Mouse (Mus musculus) cerebellum, adult 8-10 months (tissue): ENCODE data around the gene Col4a2.

ENCODE experiments used
- DNase-seq: peaks from one replicate; pipeline ENCODE4 v3.0.0; 2022

The Col4a2 gene

DNA sequence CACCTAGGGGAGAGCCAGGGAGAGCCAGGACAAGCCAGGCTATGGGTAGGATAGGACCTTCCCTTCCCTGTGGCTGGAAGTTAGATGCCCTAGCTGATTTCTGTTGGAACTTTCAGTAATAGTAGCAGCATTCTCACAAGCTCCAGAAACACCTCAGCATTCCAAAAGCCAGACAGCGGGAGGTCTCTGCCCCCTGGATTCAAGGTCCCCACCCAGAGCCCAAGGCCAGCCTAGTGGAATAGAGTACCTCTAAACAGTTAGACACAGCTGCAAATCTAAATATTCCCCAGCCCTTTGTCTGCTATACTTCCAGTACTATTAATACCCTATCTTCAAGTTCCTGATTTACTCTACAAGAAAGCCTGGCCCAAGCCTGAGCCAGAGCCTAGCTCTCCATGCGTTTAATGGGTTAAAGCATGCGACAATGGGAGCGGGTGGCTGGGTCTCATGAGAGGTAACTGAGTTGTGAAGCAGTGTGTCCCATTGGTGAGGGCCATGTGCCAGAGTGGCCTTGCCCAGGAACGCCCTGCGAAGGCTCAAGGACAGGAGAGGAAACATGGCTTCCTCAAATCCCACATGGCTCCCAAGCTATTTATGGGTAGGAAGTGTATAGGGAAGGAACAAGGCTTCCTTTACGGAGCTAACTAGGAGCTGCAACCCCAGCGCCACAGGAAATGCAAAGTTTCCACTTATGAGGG lies 15.3 kb upstream of the Col4a2 start:
- DNase-seq = no peak

- DNase-seq = no peak
These were observed 13.9 kb upstream of the Col4a2 start for GRCm38 (mm10) chr8:11298531-11299316.

GRCm38 (mm10) chr8:11299317-11299602 lies 13.3 kb upstream of the Col4a2 start:
- no peak for DNase-seq

DNA sequence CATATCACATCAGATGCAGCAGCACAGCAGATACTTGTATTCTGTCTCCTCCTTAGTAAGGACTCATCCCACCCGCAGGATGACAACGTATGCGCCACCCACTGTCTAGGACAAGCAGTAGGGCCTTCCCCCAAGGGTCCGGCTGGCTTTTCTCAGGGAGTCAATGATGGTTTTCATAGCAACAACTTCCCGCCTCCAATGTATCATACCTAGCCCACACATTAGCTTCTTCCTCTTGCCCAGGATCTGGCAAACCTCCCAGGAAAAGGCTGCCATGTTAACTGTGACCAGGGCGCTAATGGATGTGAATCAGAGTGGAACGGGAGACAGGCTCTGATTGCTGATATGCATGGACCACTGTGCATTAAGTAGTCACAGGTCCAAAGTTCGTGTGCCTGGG lies 12.2 kb upstream of the Col4a2 start:
- DNase-seq = no peak

DNA sequence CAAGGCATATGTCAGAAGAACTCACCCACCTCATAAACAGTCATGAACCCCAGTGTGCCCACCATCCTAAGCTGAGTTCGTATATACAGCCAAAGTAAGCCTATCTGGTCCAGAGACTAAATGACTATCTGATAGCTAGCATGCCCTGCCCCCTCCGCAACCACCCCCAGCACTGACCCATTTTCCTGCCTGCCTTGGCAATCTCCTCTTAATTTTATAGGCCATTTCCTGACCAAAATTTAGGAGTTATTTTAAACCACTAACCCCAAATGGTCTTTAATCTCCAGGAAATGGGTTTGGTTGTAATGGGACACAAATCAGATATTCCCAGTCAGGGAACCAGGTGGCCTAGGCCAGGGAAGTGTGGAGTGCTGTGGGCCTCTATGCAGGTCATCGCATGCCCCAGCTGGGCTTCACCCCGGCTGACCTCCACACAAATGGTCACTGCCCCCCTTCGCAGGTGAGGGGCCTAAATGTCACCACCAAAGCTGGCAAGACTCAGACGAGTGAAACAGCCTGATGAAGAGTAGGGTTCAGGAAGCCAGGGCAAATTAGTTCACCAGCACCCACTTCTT lies 8.5 kb upstream of the Col4a2 start:
- DNase-seq = no peak

DNA sequence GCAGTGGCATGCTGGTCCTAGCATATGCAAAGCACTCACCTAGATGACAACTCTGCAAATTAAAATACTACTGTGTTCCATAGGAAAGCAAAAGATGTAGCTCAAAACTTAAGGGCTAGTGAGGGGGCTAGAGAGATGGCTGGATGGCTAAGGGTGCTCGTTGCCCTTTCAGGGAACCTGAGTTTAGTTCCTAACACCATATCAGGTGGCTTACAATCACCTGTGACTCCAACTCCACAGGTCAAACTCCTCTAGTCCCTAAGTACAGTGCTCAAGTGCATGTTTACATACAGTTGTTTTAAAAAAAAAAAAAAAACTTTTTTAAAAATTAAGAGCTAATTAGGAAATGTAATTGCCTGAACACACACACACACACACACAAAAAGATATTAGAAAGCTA lies 7.1 kb upstream of the Col4a2 start:
- no peak for DNase-seq

DNA sequence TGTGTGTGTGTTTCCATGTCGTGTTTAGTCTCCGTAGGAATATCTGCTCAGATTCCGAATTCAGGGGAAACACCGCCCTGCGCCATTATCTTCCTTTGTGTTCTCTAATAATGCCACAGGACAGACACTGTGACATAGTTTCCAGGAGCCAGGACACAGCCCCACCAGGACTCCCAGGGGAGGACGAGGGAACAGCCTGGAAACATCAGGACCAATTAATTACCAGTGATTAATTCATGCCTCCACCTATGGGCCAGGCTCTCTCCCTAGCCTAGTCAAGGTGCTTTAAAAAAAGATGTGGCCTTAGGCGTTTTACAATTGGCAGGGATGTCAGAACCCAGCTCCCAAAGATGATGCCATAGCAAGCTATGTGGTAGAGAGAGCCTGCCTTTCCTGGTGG lies 5.2 kb upstream of the Col4a2 start:
- no peak for DNase-seq

DNA sequence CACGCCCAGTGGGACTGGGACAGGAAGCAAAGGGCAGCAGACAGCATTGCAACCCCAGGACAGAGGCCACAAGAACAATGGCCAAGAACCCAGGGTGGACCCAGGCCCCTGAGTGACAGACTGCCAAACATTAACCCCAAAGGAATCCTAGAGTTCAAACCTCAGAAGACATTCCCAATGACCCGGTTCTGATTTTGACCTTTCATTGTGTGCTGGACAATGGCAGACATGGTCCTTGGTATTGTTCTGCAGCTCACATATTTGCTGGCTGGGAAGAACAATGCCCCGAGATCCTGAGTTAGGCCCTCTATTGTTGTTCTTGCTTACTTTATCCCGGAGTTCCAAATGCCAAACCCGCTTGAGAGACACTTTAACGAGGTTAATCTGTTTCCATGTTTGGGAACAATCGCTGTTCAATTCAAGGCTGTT lies 4.0 kb upstream of the Col4a2 start:
- no peak for DNase-seq

DNA sequence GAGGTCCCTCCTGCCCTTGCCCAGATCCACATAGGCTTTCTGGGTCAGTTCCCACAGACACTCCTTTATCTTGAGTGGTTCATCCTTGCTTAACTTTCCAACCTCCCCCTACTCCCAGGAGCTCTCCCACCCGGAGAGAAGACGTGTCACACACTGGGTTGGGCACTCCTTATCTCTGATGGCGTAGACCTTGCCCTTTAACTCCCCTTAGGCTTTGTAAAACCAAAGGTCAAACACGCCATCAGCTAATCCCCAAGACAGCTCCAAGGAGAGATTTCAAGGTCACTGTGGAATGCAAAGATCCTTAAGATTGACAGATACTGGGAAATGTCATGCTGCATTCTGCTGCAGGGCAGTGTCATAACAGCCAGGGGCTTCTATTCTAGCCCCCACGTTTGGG lies 3.4 kb upstream of the Col4a2 start:
- DNase-seq = no peak

- DNase-seq = no peak
These were observed 2.6 kb upstream of the Col4a2 start for GRCm38 (mm10) chr8:11310049-11310448.

DNA sequence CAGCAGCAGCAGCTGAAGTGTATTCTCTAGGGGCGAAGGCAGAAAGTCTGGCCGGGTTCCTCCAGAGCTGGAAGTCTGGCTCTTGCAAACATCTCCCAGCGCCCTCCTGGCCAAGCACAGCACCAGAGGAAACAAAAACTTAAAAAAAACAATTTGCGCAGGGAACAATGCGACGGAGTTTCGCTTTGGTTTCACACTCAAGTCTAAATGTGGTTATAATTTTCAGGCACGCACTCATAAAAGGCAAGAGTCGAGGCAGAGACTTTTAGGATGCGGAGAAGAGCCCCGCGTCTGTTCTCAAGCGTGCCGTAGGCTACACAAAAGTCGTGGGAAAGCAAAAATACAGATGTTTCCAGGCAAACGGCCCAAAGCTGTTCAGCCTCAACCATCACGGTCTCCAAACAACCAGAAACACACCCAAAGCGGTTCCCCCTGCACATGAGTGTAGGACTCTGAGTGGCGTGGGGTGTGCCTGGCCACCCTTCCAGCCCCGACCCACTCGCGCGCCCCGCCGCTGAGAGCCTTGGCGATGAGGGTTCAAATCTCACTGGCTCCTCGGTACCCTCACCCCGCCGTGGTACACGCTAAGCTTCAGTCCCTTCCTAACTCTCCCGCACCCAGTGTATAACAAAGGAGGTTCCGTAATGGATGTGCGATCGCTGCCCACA lies 790 bp upstream of the Col4a2 start:
- no peak for DNase-seq

GRCm38 (mm10) chr8:11313176-11314111 lies 839 bp downstream of the Col4a2 start:
- no peak for DNase-seq

DNA sequence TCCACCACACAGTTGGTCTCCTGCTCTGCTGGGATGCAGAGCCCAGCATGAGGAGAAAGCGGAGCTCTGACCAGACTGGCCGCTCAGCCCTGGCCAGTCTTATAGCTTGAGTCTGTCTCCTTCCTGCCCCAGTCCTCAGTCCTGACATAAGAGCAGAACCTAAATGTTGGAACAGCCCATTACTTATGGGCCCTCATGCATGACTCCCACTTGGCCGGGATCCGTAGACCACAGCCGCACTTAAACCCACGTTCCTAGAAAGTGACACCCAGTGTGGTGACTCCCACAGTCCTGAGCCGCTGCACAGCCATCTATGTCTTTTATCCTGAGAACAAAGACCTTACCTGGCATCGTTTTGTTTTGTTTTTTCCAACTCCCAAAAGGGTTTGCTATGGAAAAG lies 2.0 kb downstream of the Col4a2 start:
- no peak for DNase-seq

- no peak for DNase-seq
These were observed 2.8 kb downstream of the Col4a2 start for GRCm38 (mm10) chr8:11315179-11315943.

- DNase-seq = no peak
These were observed 3.5 kb downstream of the Col4a2 start for GRCm38 (mm10) chr8:11316118-11316517.

DNA sequence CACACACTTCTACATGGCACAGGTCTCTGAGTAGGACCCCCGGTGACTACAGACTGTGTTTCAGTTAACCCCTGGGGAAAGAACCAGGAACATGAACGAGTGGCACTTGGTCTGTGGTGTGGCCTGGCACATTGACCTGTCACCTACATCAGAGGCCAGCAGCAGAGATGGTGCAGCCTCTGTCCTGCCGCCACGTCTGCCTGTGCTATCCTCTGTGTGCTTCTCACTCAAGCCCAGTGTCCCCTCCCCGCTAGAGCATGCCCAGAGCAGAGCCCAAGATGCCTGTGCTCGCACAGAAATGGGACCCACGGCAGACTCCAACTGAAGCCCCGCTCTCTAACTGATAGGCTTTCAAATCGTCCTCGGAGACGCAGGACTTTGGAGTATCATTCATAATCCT lies 6.8 kb downstream of the Col4a2 start:
- DNase-seq = no peak

GRCm38 (mm10) chr8:11321841-11322240 lies 9.2 kb downstream of the Col4a2 start:
- DNase-seq = no peak

- DNase-seq = no peak
These were observed 10.3 kb downstream of the Col4a2 start for GRCm38 (mm10) chr8:11322724-11323585.

DNA sequence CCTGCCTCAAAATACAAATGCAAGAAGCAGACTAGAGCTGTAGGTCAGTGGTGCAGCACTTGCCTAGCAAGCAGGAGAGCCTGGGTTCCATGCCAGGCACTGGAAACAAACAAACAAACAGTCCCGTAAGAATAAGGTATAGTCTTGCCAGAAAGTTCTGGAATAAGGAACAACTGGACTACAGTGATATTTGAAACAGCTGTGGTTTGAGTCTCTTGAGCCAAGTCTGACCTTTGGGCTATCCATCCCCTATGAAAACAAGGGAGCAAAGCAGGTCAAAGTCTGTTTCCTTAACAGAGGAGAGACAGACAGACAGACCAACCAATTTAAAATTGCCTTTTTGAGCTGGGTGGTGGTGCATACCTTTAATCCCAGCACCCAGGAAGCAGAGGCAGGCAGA lies 11.1 kb downstream of the Col4a2 start:
- DNase-seq = no peak

DNA sequence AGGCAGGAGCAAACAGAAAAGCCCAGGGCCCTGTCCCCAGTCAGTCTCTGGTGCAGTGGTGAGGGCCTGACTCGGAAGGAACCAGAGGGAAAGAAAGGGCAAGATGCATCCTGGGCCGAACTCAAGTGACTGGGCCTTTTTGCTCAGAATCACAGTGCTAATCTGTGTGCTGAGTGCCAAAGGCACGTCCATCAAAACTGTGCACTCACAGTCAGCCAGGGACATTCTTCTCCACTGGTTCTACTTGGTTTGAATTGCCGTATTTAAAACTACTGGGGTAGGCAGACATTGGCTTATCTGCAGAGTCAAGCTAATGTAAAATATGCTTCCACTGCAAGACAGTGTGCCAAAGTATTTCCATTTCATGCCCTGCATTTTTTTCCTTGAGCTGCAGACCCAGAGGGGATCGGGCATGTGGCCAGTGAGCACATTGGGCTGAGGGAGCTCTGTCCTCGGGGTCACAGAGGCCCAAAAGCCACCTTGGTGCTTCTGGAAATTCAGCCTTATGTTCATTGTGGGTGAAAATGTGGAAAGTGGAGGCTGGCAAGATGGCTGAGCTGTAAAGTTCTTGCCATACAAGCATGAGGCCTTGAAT lies 12.3 kb downstream of the Col4a2 start:
- DNase-seq = no peak

DNA sequence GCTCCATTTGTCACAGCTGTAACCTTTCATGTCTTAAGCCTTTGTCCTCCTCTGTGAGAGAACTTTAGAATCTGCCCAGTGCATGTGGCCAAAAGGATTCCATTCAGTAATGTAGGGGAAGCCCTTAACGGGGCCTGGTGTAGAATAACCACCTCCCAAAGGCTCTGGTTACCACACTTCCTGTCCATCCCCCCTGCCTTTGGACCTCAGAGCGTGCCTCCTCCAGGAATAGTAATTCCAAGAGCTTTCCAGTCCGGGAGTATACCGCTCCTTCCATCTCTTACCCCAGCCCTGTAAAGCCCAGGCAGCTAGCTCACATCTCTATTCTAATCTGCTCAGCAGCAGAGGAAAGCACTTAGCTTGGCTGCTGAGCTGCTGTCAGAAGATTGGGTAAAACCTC lies 14.7 kb downstream of the Col4a2 start:
- DNase-seq = no peak
